Mouse (Mus musculus): Measurements from ENCODE around the gene Pitpnc1. TPM values are rescaled to one million over a fixed set of nuclear protein-coding genes. Genes with fewer than 3 reads are reported as not detected.
A peak's percentile ranks its signal among the peaks of the same experiment; 100 is the strongest.

Pitpnc1 gene
- polyA plus RNA-seq, 1 experiment = not detected

DNA sequence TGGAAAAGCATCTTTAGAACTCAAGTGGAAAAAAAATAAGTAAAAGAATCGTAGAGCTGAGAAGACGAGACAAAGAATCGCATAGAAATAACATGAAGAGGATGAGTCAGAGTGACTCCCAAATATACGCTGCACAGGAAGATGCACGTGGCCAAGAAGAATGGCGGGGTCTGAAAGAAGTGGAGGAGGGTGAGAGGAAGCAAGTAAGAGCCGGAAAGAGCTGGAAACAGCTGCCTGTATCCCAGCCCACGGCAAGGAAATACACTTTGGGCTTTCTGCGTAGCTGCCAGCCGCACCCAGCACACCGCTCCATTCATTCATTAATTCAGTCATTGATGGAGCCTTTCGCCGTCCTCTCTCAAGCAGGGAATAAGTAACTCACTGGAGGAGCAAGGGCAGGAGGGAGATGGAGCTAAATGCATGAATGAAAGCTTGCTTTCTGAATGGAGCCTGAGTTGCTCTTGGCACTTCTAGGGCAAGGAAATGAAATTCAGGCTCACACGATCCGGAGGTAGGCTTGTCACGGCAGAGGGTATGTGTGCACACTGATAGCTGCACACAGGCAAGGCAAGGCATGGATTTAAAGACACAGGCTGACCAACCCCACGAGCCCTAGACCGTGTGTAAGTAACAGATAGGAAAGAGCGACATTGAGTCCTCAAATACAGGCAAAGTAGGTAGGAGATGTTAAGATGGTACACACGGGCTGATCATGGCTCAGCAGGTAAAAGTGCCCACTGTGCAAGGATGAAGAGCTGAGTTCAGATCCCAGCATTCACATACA, 160.0 kb downstream of the Pitpnc1 start:
- no peak overlapping the region for H3K27ac ChIP-seq (ENCODE audit: insufficient read depth, low read depth, low read length)

DNA sequence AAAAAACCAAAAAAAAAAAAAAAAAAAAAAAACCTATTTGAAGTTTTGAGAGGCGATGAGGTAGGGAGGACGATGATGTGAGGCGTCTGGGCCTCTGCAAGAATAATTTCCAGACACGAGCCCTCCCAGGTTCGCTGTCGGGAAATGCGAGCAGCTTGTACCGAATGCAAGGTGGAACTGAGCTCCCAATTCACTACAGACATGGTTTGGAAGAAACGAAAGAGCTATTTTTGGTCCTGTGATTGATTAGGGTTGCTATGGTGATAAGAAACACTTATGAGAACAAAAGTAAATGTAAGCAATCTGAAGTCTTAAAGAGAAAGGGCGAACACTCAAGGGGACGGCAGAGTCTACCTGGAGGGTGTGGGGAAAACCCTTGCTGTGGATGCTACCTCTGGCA, 164.3 kb downstream of the Pitpnc1 start:
- TF ChIP-seq CTCF (IDR thresholded peaks at IDR 0.05; ENCODE audit: insufficient read depth, low read depth, low read length) = no peak
- TF ChIP-seq POLR2A (IDR thresholded peaks at IDR 0.05; ENCODE audit: insufficient read depth, low read depth, low read length) = no peak
- WGBS = 66% methylated on average over 11 of the region's 11 CpGs
- H3K4me3 ChIP-seq (ENCODE audit: insufficient read depth, low read depth, low read length) = no peak overlapping the region
- H3K27ac ChIP-seq (ENCODE audit: insufficient read depth, low read depth, low read length) = no peak overlapping the region
- peaks cover 5% of the 10 kb centered on the region; the same call in 1 of the 2 replicates for H3K4me1 ChIP-seq (ENCODE audit: control insufficient read depth, insufficient read depth, low read length)

More for the DNA sequence above, 160.0 kb downstream of the Pitpnc1 start:
- 26% methylated on average over 20 of the region's 20 CpGs for whole genome bisulfite sequencing
- peaks cover 7% of the 10 kb centered on the region; the same call in 1 of the 2 replicates for H3K4me1 ChIP-seq (ENCODE audit: control insufficient read depth, insufficient read depth, low read length)
- peak overlapping the region; percentile 35 for H3K4me3 ChIP-seq (ENCODE audit: insufficient read depth, low read depth, low read length)
- TF ChIP-seq CTCF (IDR thresholded peaks at IDR 0.05; ENCODE audit: insufficient read depth, low read depth, low read length) (no peak), POLR2A (IDR thresholded peaks at IDR 0.05; ENCODE audit: insufficient read depth, low read depth, low read length) (no peak)

- TF ChIP-seq POLR2A (IDR thresholded peaks at IDR 0.05; ENCODE audit: insufficient read depth, low read depth, low read length) (no peak), CTCF (IDR thresholded peaks at IDR 0.05; ENCODE audit: insufficient read depth, low read depth, low read length) (no peak)
- no peaks in the 10 kb centered on the region for H3K4me1 ChIP-seq (ENCODE audit: control insufficient read depth, insufficient read depth, low read length)
- no peak overlapping the region for H3K4me3 ChIP-seq (ENCODE audit: insufficient read depth, low read depth, low read length)
- 85% methylated on average over 4 of the region's 4 CpGs for WGBS
- no peak overlapping the region for H3K27ac ChIP-seq (ENCODE audit: insufficient read depth, low read depth, low read length)
Measured at GRCm38 (mm10) chr11:107302141-107302540, 168.4 kb downstream of the Pitpnc1 start.

DNA sequence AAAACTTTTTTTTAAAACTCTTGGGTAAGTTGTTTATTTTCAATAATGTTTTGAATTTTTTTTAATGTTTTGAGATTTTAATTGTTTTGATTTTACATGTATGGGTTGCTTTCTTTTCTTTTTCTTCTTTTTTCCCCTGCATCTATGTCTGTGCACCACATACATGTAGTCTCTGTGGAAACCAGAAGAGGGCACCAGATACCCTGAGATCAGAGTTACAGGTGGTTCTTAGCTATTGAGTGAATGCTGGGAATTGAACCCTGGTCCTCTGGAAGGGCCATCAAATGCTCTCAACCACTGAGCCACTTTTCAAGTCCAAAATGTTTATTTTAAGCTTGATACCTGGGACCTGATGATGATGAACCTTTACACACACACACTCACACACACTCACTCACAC, 170.3 kb downstream of the Pitpnc1 start:
- H3K4me1 ChIP-seq (ENCODE audit: control insufficient read depth, insufficient read depth, low read length) = no peaks in the 10 kb centered on the region
- H3K27ac ChIP-seq (ENCODE audit: insufficient read depth, low read depth, low read length) = no peak overlapping the region
- TF ChIP-seq CTCF (IDR thresholded peaks at IDR 0.05; ENCODE audit: insufficient read depth, low read depth, low read length) = no peak
- TF ChIP-seq POLR2A (IDR thresholded peaks at IDR 0.05; ENCODE audit: insufficient read depth, low read depth, low read length) = no peak
- no peak overlapping the region for H3K4me3 ChIP-seq (ENCODE audit: insufficient read depth, low read depth, low read length)

DNA sequence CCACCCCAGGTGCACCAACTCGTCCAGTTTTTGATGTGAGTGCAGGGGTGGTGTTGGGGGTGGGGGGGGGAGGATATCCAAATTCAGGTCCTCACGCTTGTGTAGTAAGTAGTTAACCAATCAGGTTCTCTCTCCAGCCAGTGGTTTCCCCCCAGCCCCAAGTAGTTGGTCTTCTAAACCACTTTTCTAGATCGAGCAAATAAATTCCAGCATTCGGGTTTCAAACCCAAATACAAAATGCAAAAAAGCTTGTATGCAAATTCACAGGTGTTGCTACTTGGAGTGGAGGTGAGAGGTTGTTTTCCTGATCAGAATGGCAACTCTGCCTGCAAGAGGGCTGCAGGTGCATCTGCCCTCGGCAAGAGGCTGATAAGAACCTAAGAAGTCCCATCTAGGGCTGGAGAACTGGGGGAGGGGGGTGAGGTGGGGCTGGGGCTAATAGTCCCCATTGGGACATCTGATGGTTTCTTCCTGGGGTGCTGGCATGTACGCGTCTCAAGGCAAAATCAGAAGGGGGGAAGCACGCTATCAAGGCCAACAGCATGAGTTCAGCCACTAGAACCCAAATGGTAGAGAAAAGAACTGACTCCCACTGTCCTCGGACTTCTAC, 170.9 kb downstream of the Pitpnc1 start:
- Histone ChIP-seq H3K4me1 (ENCODE audit: control insufficient read depth, insufficient read depth, low read length) (no peaks in the 10 kb centered on the region), H3K4me3 (ENCODE audit: insufficient read depth, low read depth, low read length) (no peak overlapping the region), H3K27ac (ENCODE audit: insufficient read depth, low read depth, low read length) (no peak overlapping the region)
- WGBS = 91% methylated on average over 9 of the region's 9 CpGs
- TF ChIP-seq CTCF (IDR thresholded peaks at IDR 0.05; ENCODE audit: insufficient read depth, low read depth, low read length) (no peak), POLR2A (IDR thresholded peaks at IDR 0.05; ENCODE audit: insufficient read depth, low read depth, low read length) (no peak)

- TF ChIP-seq POLR2A (IDR thresholded peaks at IDR 0.05; ENCODE audit: insufficient read depth, low read depth, low read length) (no peak), CTCF (IDR thresholded peaks at IDR 0.05; ENCODE audit: insufficient read depth, low read depth, low read length) (no peak)
- H3K4me3 ChIP-seq (ENCODE audit: insufficient read depth, low read depth, low read length) = no peak overlapping the region
- 92% methylated on average over 4 of the region's 4 CpGs for WGBS
- H3K4me1 ChIP-seq (ENCODE audit: control insufficient read depth, insufficient read depth, low read length) = 0 out of 2 replicates have a peak, but pooled peaks cover 3% of the 10 kb centered on the region
- H3K27ac ChIP-seq (ENCODE audit: insufficient read depth, low read depth, low read length) = no peak overlapping the region
Measured at GRCm38 (mm10) chr11:107296176-107296575, 174.3 kb downstream of the Pitpnc1 start.

DNA sequence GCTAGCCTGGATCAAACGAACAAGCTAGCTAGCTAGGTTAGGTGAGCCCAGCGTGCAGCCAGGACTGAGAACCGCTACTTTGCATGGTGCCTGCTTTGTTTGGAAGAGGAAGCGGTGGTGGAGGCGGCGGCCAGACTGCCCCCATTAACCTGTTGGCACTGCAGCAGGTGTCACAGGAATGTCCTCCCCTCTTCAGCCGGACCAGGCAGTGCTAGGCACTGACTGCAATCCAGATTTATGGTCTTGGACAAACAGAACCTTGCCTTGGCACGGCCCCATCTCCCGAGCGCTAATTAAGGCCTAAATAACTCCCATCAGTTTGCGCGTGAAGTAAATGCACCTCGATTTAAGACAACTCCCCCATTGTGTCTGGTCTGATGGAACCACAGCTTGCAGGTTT, 178.5 kb downstream of the Pitpnc1 start:
- Histone ChIP-seq H3K4me1 (ENCODE audit: control insufficient read depth, insufficient read depth, low read length) (0 out of 2 replicates have a peak, but pooled peaks cover 3% of the 10 kb centered on the region), H3K27ac (ENCODE audit: insufficient read depth, low read depth, low read length) (no peak overlapping the region), H3K4me3 (ENCODE audit: insufficient read depth, low read depth, low read length) (no peak overlapping the region)
- TF ChIP-seq CTCF (IDR thresholded peaks at IDR 0.05; ENCODE audit: insufficient read depth, low read depth, low read length) (no peak), POLR2A (IDR thresholded peaks at IDR 0.05; ENCODE audit: insufficient read depth, low read depth, low read length) (no peak)
- WGBS = 79% methylated on average over 13 of the region's 13 CpGs

- 93% methylated on average over 2 of the region's 2 CpGs for WGBS
- no peak for TF ChIP-seq POLR2A (IDR thresholded peaks at IDR 0.05; ENCODE audit: insufficient read depth, low read depth, low read length)
- no peak for TF ChIP-seq CTCF (IDR thresholded peaks at IDR 0.05; ENCODE audit: insufficient read depth, low read depth, low read length)
Measured at GRCm38 (mm10) chr11:107288186-107288563, 182.3 kb downstream of the Pitpnc1 start.

More at GRCm38 (mm10) chr11:107288186-107288563, 182.3 kb downstream of the Pitpnc1 start:
- Histone ChIP-seq H3K4me1 (ENCODE audit: control insufficient read depth, insufficient read depth, low read length) (0 out of 2 replicates have a peak, but pooled peaks cover 3% of the 10 kb centered on the region), H3K27ac (ENCODE audit: insufficient read depth, low read depth, low read length) (no peak overlapping the region), H3K4me3 (ENCODE audit: insufficient read depth, low read depth, low read length) (no peak overlapping the region)
